Mouse (Mus musculus) C2C12 (cell line): ENCODE results near the gene Tnip1.

Experiments used
- CEBPB ChIP-seq: IDR thresholded peaks from one replicate; pipeline ENCODE4 v1.6.1; 2011; ENCODE audit warnings: low read depth, mild to moderate bottlenecking, control low read depth, moderate library complexity
- CTCF ChIP-seq: IDR thresholded peaks from one replicate; pipeline ENCODE4 v1.5.1; 2011; ENCODE audit not compliant: control insufficient read depth, insufficient read depth, insufficient read length
- FOSL1 ChIP-seq: IDR thresholded peaks from one replicate; pipeline ENCODE4 v1.8.0; 2011; ENCODE audit warnings: mild to moderate bottlenecking, low read length; ENCODE audit not compliant: poor library complexity, insufficient read depth, severe bottlenecking
- MAX ChIP-seq: IDR thresholded peaks from one replicate; pipeline ENCODE4 v1.6.1; 2011; ENCODE audit warnings: mild to moderate bottlenecking, control low read depth
- MYOG ChIP-seq: IDR thresholded peaks from one replicate; pipeline ENCODE4 v1.6.1; 2011; ENCODE audit not compliant: control insufficient read depth, insufficient read length; ENCODE audit errors: extremely low read depth
- USF1 ChIP-seq: IDR thresholded peaks from one replicate; pipeline ENCODE4 v1.6.1; 2011; ENCODE audit warnings: low read depth, mild to moderate bottlenecking, control low read depth, moderate library complexity

DNA sequence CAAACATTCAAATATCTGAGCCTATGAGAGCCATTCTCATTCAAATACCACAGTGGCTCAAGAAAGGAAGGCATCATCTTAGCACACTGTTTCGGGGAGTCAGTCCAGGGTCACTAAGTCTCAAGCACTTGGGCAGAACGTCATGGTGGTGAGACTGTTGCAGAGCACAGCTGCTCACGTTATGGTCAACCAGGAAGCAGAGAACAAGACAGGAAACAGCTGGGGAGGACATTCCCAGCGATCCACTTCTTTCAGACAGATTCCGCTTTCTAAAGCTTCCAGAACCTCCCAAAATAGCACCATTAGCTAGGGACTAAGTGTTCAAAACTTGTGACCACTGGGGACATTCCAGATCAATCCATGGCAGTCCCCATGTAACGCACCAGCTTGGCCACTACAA, 74.8 kb downstream of the Tnip1 start:
- TF ChIP-seq CTCF (no peak), USF1 (no peak), MYOG (no peak), MAX (no peak), CEBPB (no peak), FOSL1 (no peak)
